Mouse (Mus musculus) MEL (cell line): ENCODE data around the gene Spock1. TPM values are rescaled to one million over a fixed set of nuclear protein-coding genes. Genes with fewer than 3 reads are reported as not detected.

ENCODE experiments used
- DNase-seq: peaks from one replicate; pipeline ENCODE4 v3.0.0; 2011; ENCODE audit warnings: low read depth, low spot score
- H3K27ac ChIP-seq: 2 replicates; pipeline ENCODE4 v1.5.1; 2012; ENCODE audit warnings: low read depth, mild to moderate bottlenecking, control low read depth, low read length, moderate library complexity; ENCODE audit not compliant: control insufficient read depth
- H3K27me3 ChIP-seq, 2 experiments: fragments of 150-350 bp in 1 of 2; sonication (generic) in 1 of 2; 2 replicates each; pipeline ENCODE4 v1.6.1; 2012; ENCODE audit warnings: low read length in 2 of 2, mild to moderate bottlenecking in 2 of 2, improper control_type of control experiment in 1 of 2, moderate library complexity in 1 of 2; ENCODE audit not compliant: insufficient read depth in 2 of 2, control insufficient read depth in 1 of 2
- H3K36me3 ChIP-seq, 2 experiments: 2 replicates each; pipeline ENCODE4 v1.6.1; 2012 to 2014; ENCODE audit warnings: low read length in 2 of 2, improper control_type of control experiment in 1 of 2, inconsistent platforms in 1 of 2, mild to moderate bottlenecking in 1 of 2; ENCODE audit not compliant: insufficient read depth in 2 of 2, control insufficient read depth in 1 of 2
- H3K4me1 ChIP-seq, 2 experiments: fragments of 150-350 bp in 1 of 2; sonication (generic) in 1 of 2; 2 replicates each; pipeline ENCODE4 v1.6.1; 2012; ENCODE audit warnings: low read length in 2 of 2, improper control_type of control experiment in 1 of 2, mild to moderate bottlenecking in 1 of 2; ENCODE audit not compliant: insufficient read depth in 2 of 2, control insufficient read depth in 1 of 2
- H3K4me3 ChIP-seq, 2 experiments: fragments of 150-350 bp in 1 of 2; sonication (generic) in 1 of 2; 2 replicates each; pipeline ENCODE4 v1.5.1; 2012; ENCODE audit warnings: low read depth in 2 of 2, low read length in 2 of 2, mild to moderate bottlenecking in 2 of 2, moderate library complexity in 2 of 2, control low read depth in 1 of 2, improper control_type of control experiment in 1 of 2; ENCODE audit not compliant: control insufficient read depth in 1 of 2, insufficient read depth in 1 of 2
- H3K79me2 ChIP-seq: 2 replicates; pipeline ENCODE4 v1.6.1; 2012; ENCODE audit warnings: mild to moderate bottlenecking, low read length, moderate library complexity; ENCODE audit not compliant: control insufficient read depth, poor library complexity, insufficient read depth
- H3K9ac ChIP-seq: 2 replicates; pipeline ENCODE4 v1.6.1; 2012; ENCODE audit warnings: low read depth, mild to moderate bottlenecking, control low read depth, low read length, moderate library complexity; ENCODE audit not compliant: control insufficient read depth, poor library complexity, severe bottlenecking
- H3K9me3 ChIP-seq: fragments of 150-350 bp; sonication (generic); replicated peaks from 2 replicates; pipeline ENCODE4 v1.6.1; 2012; ENCODE audit warnings: mild to moderate bottlenecking, low read length, improper control_type of control experiment, moderate library complexity; ENCODE audit not compliant: insufficient read depth
- BHLHE40 ChIP-seq: IDR thresholded peaks from 2 replicates; pipeline ENCODE4 v1.6.1; 2012; ENCODE audit warnings: low read depth, mild to moderate bottlenecking, inconsistent platforms, low read length, improper control_type of control experiment, borderline replicate concordance
- CHD1 ChIP-seq: IDR thresholded peaks from 2 replicates; pipeline ENCODE4 v1.6.1; 2012; ENCODE audit warnings: low read depth, mild to moderate bottlenecking, inconsistent platforms, low read length, improper control_type of control experiment
- CTCF ChIP-seq, 3 experiments: IDR thresholded peaks in 2 of 3; conservative IDR thresholded peaks in 1 of 3; 2 replicates each; pipeline ENCODE4 v1.5.1; 2011 to 2012; ENCODE audit warnings: low read length in 3 of 3, low read depth in 2 of 3, mild to moderate bottlenecking in 2 of 3, improper control_type of control experiment in 1 of 3, inconsistent platforms in 1 of 3, mixed read lengths in 1 of 3, moderate library complexity in 1 of 3; ENCODE audit not compliant: control insufficient read depth in 1 of 3, insufficient read depth in 1 of 3, poor library complexity in 1 of 3, severe bottlenecking in 1 of 3
- EP300 ChIP-seq, 2 experiments: IDR thresholded peaks; 2 replicates each; pipeline ENCODE4 v1.6.1; 2011; ENCODE audit warnings: improper control_type of control experiment in 2 of 2, low read length in 2 of 2, low read depth in 1 of 2, mild to moderate bottlenecking in 1 of 2
- GATA1 ChIP-seq: IDR thresholded peaks from 2 replicates; pipeline ENCODE4 v1.6.1; 2011; ENCODE audit warnings: low read depth, low read length, improper control_type of control experiment
- JUND ChIP-seq: IDR thresholded peaks from 2 replicates; pipeline ENCODE4 v1.6.1; 2011; ENCODE audit warnings: low read depth, mild to moderate bottlenecking, improper control_type of control experiment, low read length
- MAX ChIP-seq: IDR thresholded peaks from 2 replicates; pipeline ENCODE4 v1.6.1; 2011; ENCODE audit warnings: low read length, improper control_type of control experiment
- MXI1 ChIP-seq: IDR thresholded peaks from 2 replicates; pipeline ENCODE4 v1.6.1; 2011; ENCODE audit warnings: mild to moderate bottlenecking, low read depth, low read length, improper control_type of control experiment
- MYB ChIP-seq: IDR thresholded peaks from 2 replicates; pipeline ENCODE4 v1.6.1; 2011; ENCODE audit warnings: mild to moderate bottlenecking, low read depth, low read length, improper control_type of control experiment
- NRF1 ChIP-seq: IDR thresholded peaks from 2 replicates; pipeline ENCODE4 v1.6.1; 2014; ENCODE audit warnings: low read depth, mild to moderate bottlenecking, inconsistent platforms, low read length, improper control_type of control experiment, moderate library complexity; ENCODE audit not compliant: poor library complexity, insufficient read depth, severe bottlenecking
- SIN3A ChIP-seq: IDR thresholded peaks from 2 replicates; pipeline ENCODE4 v1.6.1; 2012; ENCODE audit warnings: low read length, improper control_type of control experiment, inconsistent platforms
- TAL1 ChIP-seq: IDR thresholded peaks from 2 replicates; pipeline ENCODE4 v1.6.1; 2012; ENCODE audit warnings: mild to moderate bottlenecking, inconsistent platforms, low read length, moderate library complexity, mixed read lengths
- TBP ChIP-seq: IDR thresholded peaks from 2 replicates; pipeline ENCODE4 v1.8.0; 2011; ENCODE audit warnings: low read depth, low read length, improper control_type of control experiment
- UBTF ChIP-seq: IDR thresholded peaks from 2 replicates; pipeline ENCODE4 v1.6.1; 2012; ENCODE audit warnings: low read depth, mild to moderate bottlenecking, inconsistent platforms, low read length, improper control_type of control experiment, moderate library complexity, borderline replicate concordance; ENCODE audit not compliant: insufficient read depth
- USF1 ChIP-seq: IDR thresholded peaks from 2 replicates; pipeline ENCODE4 v1.6.1; 2014; ENCODE audit warnings: low read depth, mild to moderate bottlenecking, inconsistent platforms, low read length, improper control_type of control experiment, moderate library complexity
- ZC3H11A ChIP-seq: IDR thresholded peaks from 2 replicates; pipeline ENCODE4 v1.6.1; 2012; ENCODE audit warnings: low read depth, mild to moderate bottlenecking, inconsistent platforms, low read length, improper control_type of control experiment
- ZKSCAN1 ChIP-seq: IDR thresholded peaks from 2 replicates; pipeline ENCODE4 v1.6.1; 2012; ENCODE audit warnings: low read depth, mild to moderate bottlenecking, inconsistent platforms, low read length, improper control_type of control experiment, moderate library complexity
- ZNF384 ChIP-seq: IDR thresholded peaks from 2 replicates; pipeline ENCODE4 v1.6.1; 2012; ENCODE audit warnings: low read depth, mild to moderate bottlenecking, inconsistent platforms, low read length, improper control_type of control experiment
- polyA plus RNA-seq, 2 experiments: library from polyadenylated mRNA; stranded (reverse) in 1 of 2; unstranded in 1 of 2; fragments of >175 nt in 1 of 2; fragments of >200 nt in 1 of 2; gene quantifications; 2 replicates each; pipeline versions ENCODE4 v1.2.1 to v1.2.4; 2012; ENCODE audit warnings: low replicate concordance in 2 of 2, low read depth in 1 of 2; ENCODE audit not compliant: insufficient read length in 2 of 2, insufficient read depth in 1 of 2, missing spikeins in 1 of 2
- total RNA-seq: library from RNA; depleted of rRNA; stranded (reverse); fragments of 300-350 nt; gene quantifications from 2 replicates; pipeline ENCODE4 v1.2.3, GENCODE M21; 2012

Spock1 gene
- total and polyA plus RNA-seq, 3 experiments: not detected

GRCm38 (mm10) chr13:57721524-57722279, 186.4 kb downstream of the Spock1 start:
- no peaks in the 10 kb centered on the region for H3K79me2 ChIP-seq
- no peak overlapping the region for H3K27ac ChIP-seq
- no peaks in the 10 kb centered on the region for H3K36me3 ChIP-seq
- H3K27me3 ChIP-seq: no peaks in the 10 kb centered on the region
- no peak for DNase-seq
- TF ChIP-seq MAX: no peak
- no peak for TF ChIP-seq ZNF384
- no peak for TF ChIP-seq JUND
- no peak for TF ChIP-seq SIN3A
- no peak for TF ChIP-seq MXI1
- TF ChIP-seq NRF1: no peak
- TF ChIP-seq ZKSCAN1: no peak
- TF ChIP-seq TAL1: no peak
- peak in 1 of 3 experiments; percentile 16; a peak in 1 of 6 replicates for TF ChIP-seq CTCF (IDR thresholded peaks at IDR 0.05 in 2 of 3, conservative IDR thresholded peaks at IDR 0.05 in 1 of 3; ENCODE audit: control insufficient read depth in 1 of 3, insufficient read depth in 1 of 3, low read depth in 2 of 3, low read length in 3 of 3, poor library complexity in 1 of 3, severe bottlenecking in 1 of 3)
- no peaks in the 10 kb centered on the region for H3K4me1 ChIP-seq
- H3K9me3 ChIP-seq: no peaks in the 10 kb centered on the region
- no peak overlapping the region for H3K4me3 ChIP-seq
- no peak overlapping the region for H3K9ac ChIP-seq

GRCm38 (mm10) chr13:57718087-57718486, 190.0 kb downstream of the Spock1 start:
- no peak overlapping the region for H3K9ac ChIP-seq
- TF ChIP-seq ZC3H11A (no peak), USF1 (no peak), BHLHE40 (no peak), EP300 (IDR thresholded peaks at IDR 0.05; ENCODE audit: low read depth in 1 of 2, low read length in 2 of 2) (no peak)
- no peaks in the 10 kb centered on the region for H3K36me3 ChIP-seq
- H3K27me3 ChIP-seq: no peaks in the 10 kb centered on the region
- no peak overlapping the region for H3K4me3 ChIP-seq
- no peaks in the 10 kb centered on the region for H3K79me2 ChIP-seq
- H3K27ac ChIP-seq: no peak overlapping the region
- H3K9me3 ChIP-seq: no peaks in the 10 kb centered on the region
- no peak for DNase-seq
- no peaks in the 10 kb centered on the region for H3K4me1 ChIP-seq

DNA sequence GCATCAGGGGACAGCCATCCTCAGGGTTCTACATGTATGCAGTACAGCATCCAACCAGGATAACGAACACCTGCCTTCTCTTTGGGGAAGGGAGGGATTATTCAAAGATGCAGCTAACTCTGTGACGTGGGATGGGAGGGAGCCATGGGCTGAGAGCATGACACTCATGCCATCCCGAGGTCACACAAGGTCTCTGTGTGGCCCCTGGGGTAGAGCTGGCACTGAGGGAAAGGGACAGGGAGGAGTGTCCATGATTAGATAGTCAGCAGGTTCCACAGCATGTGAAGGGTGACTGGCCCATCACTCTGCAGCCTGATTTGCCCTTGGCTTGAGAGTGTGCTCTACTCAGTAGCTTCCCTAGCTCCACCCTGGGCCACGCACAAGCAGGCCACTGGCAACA, 195.2 kb downstream of the Spock1 start:
- H3K79me2 ChIP-seq: no peaks in the 10 kb centered on the region
- no peaks in the 10 kb centered on the region for H3K36me3 ChIP-seq
- H3K9me3 ChIP-seq: no peaks in the 10 kb centered on the region
- H3K4me3 ChIP-seq: no peak overlapping the region
- H3K27ac ChIP-seq: no peak overlapping the region
- TF ChIP-seq CHD1 (no peak), UBTF (no peak), ZC3H11A (no peak), GATA1 (no peak), TAL1 (no peak), TBP (no peak), MYB (no peak), SIN3A (no peak), USF1 (no peak), MAX (no peak)
- TF ChIP-seq, all 39 proteins: peak for 0
- no peaks in the 10 kb centered on the region for H3K4me1 ChIP-seq
- no peak overlapping the region for H3K9ac ChIP-seq
- DNase-seq: no peak
- H3K27me3 ChIP-seq: no peaks in the 10 kb centered on the region
